Mouse (Mus musculus) small intestine, adult 2 months (tissue): Measurements from ENCODE around the gene St6galnac6.

Source experiments
- CTCF ChIP-seq: fragments of 200-500 bp; IDR thresholded peaks from 2 replicates; pipeline ENCODE4 v1.5.1; 2012; ENCODE audit warnings: low read depth, mild to moderate bottlenecking, control low read depth, inconsistent platforms, low read length, moderate library complexity, mixed read lengths; ENCODE audit not compliant: insufficient replicate concordance, insufficient read length; ENCODE audit errors: extremely low read depth
- POLR2A ChIP-seq: fragments of 200-500 bp; IDR thresholded peaks from 2 replicates; pipeline ENCODE4 v1.6.1; 2012; ENCODE audit warnings: low read depth, mild to moderate bottlenecking, control low read depth, inconsistent platforms, low read length, moderate library complexity

- TF ChIP-seq CTCF (no peak), POLR2A (no peak)
Observed at GRCm38 (mm10) chr2:32597699-32598098, 1.8 kb upstream of the St6galnac6 start.
